Mouse (Mus musculus) heart, postnatal 4 days (tissue): ENCODE measurements at regions not wholly inside any gene's neighbourhood (a gene's known extent, or its start where the extent isn't known, plus 50 kb on each side); places are given as distances from the start of the nearest gene placed in this dataset.
"Not testable (repeated sequence)": the region's sequence is repeated elsewhere in the genome, so short reads cannot be mapped to it uniquely, and the experiment has no call there.

Source experiments
- DNase-seq: peaks from one replicate; pipeline ENCODE4 v3.0.0; 2021

DNA sequence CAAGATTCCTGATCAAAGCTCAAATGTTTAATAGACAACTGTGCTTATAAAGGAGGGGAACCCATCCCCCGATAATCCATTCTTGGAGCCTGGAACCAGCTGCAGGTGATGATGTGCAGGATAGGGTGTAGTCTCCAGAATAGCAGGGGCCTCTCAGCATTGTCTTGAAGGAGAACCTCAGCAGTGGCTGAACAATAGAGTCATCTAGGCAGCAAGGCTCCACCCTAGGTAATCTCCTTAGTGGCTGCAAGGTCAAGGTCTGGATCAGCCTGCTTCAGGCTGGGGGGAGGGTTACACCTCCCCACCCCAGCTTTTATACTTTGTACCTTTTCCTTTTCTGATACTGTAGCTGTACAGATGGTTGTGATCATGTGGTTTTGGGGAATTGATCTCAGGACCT is 116.8 kb upstream of the Mettl4 start:
- no peak for DNase-seq

DNA sequence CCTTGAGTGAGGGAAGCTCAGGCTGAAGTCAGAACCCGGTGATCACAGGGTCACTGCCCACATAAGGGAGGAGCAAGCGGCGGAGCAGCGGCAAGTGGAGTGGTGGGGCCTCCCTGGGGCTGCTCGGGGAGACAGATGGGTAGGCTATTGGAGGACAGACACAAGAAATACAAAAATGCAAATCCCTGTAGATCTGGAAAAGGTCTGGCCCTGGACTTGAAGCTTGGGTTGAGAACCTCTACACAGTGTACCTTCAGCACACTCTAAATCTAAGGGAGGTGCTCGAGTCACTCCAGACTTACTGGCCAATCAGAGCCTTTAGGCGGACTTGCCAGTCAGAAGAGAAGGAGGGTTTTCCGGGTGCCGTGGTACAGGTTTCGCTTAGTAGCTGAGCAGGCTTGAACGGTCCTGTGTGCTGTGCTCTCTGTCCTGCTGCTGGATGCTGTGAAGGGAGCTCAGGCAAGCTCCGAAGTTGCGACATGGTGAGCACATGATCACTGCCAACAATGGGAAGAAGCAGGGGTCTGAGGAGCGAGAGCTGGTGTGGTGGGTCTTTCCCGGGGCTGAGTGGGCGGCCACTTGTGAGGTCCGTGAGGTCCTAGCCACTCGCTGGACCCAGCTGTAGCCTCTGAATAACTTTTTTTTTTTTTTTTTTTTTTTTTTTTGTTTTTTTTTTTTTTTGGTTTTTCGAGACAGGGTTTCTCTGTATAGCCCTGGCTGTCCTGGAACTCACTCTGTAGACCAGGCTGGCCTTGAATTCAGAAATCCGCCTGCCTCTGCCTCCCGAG is 114.9 kb upstream of the Mettl4 start:
- peak; percentile 67 for DNase-seq

DNA sequence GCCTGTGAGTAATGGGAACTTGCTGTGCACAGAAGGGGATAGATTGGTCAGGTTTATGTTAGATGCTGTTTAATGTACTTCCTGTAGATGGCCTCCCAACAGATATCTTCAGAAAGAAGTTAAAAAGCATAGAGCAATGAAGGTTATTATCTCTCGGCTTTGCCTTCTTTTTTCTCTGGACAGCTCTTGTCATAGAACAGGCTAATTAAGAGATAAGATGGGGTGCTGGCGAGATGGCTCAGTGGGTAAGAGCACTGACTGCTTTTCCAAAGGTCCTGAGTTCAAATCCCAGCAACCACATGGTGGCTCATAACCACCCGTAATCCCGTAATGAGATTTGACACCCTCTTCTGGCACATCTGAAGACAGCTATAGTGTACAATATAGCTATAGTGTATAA is 104.9 kb upstream of the Mettl4 start:
- DNase-seq = not testable (repeated sequence)

DNA sequence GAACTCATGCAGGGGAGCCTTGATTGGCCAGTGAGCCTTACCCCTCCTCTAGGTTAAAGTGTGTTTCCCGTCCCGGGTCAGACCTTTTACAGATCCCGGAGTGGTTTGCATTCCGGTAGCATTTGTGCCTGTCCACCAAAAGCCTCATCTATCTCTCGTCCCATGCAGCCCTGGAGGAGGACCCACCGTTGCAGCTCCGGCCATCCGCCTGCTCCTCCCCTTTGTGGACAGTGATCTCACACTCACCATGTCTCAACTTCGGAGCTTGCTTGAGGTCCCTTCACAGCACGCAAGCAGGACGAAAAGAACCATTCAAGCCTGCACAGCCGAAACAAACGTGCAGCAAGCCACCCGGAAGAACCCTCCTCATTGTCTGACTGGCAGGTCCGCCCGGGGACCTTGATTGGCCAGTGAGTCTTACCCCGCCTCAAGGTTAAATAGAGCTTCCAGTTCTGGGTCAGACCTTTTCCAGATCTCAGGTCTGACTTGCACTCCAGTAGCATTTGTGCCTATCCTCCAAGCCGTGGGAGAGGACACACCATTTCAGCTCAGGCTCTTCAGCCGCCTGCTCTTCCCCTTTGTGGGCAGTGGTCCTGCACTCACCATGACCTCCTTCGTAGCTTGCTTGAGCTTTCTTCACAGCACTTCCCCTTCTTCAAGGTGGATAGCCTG is 84.8 kb upstream of the Mettl4 start:
- DNase-seq = peak; percentile 82

DNA sequence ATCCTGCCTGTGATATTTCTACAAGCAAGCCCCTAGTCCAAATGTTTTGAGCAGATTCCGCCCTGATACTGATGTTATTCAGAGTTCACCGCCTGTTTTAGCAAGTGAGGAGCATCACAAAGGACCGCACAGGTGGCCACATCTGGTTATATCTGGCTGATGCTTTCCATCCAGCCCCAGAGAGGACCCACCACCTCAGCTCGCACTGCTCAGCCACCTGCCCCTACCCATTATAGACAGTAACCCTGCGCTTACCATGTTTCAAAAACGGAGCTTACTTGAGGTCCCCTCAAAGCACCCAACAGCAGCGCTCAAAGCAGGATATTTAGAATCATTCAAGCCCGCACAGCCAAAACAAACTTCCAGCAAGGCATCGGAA is 84.2 kb upstream of the Mettl4 start:
- not testable (repeated sequence) for DNase-seq

DNA sequence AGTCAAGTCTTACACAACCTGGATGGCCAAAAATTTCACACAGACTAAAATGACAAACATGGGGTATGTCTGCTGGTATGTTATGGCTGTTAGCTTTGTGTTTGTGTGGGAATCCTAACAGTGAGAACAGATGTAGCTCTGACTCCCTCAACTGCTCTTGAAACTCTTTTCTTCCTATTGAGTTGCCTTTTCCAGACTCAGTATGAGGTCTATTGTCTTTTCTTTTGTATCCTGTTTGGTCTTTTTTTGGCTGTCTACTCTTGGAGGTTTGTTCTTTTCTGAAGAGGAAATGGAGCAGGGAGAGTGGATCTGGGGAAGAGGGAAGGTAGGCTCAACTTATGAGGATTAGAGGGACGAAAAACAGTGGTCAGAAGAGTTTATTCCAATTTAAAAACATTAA is 76.6 kb upstream of the Mettl4 start:
- DNase-seq = not testable (repeated sequence)

DNA sequence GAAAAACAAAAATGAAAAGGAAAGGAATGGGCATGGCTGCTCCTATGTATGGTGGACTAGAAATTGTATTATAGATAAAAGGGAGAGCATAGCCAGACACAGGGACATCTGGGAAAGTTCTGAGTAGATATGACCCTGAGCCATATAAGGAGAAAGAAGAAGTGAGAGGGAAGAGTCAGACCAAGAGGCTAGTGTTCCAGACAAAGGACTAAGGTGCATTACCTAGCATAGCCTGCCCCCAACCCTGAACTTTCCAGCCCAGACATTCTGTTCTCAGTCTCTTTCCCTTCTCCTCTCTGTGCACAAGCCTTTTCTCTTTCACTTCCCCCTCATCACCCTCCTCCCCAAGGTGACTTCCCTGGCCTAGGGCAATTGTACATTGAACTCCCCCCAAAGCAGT is 58.9 kb upstream of the Mettl4 start:
- DNase-seq = no peak
